Mouse (Mus musculus) lung, postnatal 0 days (tissue): ENCODE measurements around the gene Usb1.

Source experiments
- CTCF ChIP-seq: IDR thresholded peaks from 2 replicates; pipeline ENCODE4 v1.5.1; 2016; ENCODE audit warnings: antibody characterized with exemption, mild to moderate bottlenecking
- EP300 ChIP-seq: IDR thresholded peaks from 2 replicates; pipeline ENCODE4 v1.6.1; 2016; ENCODE audit warnings: antibody characterized with exemption, mild to moderate bottlenecking, control low read depth

DNA sequence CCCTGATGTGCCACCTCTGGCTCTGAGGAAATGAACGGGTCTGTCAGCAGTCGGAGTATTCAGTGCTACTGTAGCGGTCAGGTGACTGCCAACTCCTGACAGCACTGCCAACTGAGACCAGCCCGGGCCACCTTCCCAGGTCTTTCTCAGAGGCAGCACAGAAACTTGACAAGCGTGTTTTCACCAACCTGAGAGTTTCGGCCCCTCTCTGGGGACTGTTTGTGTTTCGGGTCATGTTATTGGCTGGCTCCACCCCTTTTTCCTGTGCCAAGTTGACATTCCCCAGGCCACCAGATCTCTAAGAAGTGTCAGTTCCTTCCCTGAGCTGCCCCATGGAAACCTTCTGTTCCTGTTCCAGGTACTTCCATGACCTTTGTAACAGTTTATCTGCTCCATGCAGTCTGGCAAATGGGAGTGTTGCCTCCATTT, 45.8 kb downstream of the Usb1 start:
- TF ChIP-seq CTCF, result no peak
- peak; percentile 88 for TF ChIP-seq EP300
